Mouse (Mus musculus) limb, embryonic 12.5 days (tissue): Measurements from ENCODE around the gene Ushbp1. TPM values are rescaled to one million over a fixed set of nuclear protein-coding genes. Genes with fewer than 3 reads are reported as not detected.

Experiments used
- polyA plus RNA-seq: library from polyadenylated mRNA; unstranded; fragments of >200 nt; fragmentation: Nextera tagmentation; extraction: Ambion mirVana; gene quantifications from 2 replicates; pipeline ENCODE4 v1.2.1, GENCODE M21; 2016

The Ushbp1 gene
- polyA plus RNA-seq, 1 experiment from 2014 or later, result 7.0 TPM

Other genes starting within 250 kb of the Ushbp1 start
- gene Myo9b, start 123.1 kb downstream of the Ushbp1 start, polyA plus RNA-seq, result 28.8 and 37.1 TPM in 2 replicates
- 56.1 and 59.1 TPM in 2 replicates for gene Haus8, start 122.9 kb downstream of the Ushbp1 start, polyA plus RNA-seq
- gene Use1, start 29.0 kb downstream of the Ushbp1 start, polyA plus RNA-seq, result 92.7 and 100 TPM in 2 replicates
- 4.2 and 4.9 TPM in 2 replicates for gene Ocel1, start 24.5 kb downstream of the Ushbp1 start, polyA plus RNA-seq
- gene Nr2f6, start 13.8 kb downstream of the Ushbp1 start, polyA plus RNA-seq, result 65.8 and 72.4 TPM in 2 replicates
- 96.9 TPM in 2 replicates for gene Babam1, start 1.1 kb upstream of the Ushbp1 start, polyA plus RNA-seq
- gene Ankle1, start 10.2 kb upstream of the Ushbp1 start, polyA plus RNA-seq, result 41.5 and 44.1 TPM in 2 replicates
- 78.2 and 82.8 TPM in 2 replicates for gene Abhd8, start 67.9 kb upstream of the Ushbp1 start, polyA plus RNA-seq
- gene Mrpl34, start 69.2 kb upstream of the Ushbp1 start, polyA plus RNA-seq, result 180 and 203 TPM in 2 replicates
- gene Dda1, start 73.4 kb upstream of the Ushbp1 start, polyA plus RNA-seq, result 99.8 and 106 TPM in 2 replicates
- 6.8 and 6.9 TPM in 2 replicates for gene Ano8, start 90.2 kb upstream of the Ushbp1 start, polyA plus RNA-seq
- 22.1 and 23.2 TPM in 2 replicates for gene Gtpbp3, start 92.3 kb upstream of the Ushbp1 start, polyA plus RNA-seq
- gene Plvap, start 116.0 kb upstream of the Ushbp1 start, polyA plus RNA-seq, result 59.2 and 62.5 TPM in 2 replicates
- gene Ccdc194, start 129.9 kb upstream of the Ushbp1 start, polyA plus RNA-seq, result 0.25 and 0.49 TPM in 2 replicates
- gene Bst2, start 141.7 kb upstream of the Ushbp1 start, polyA plus RNA-seq, result 8.1 and 11.3 TPM in 2 replicates
- gene Mvb12a, start 147.1 kb upstream of the Ushbp1 start, polyA plus RNA-seq, result 64.3 and 69.1 TPM in 2 replicates
- gene Tmem221, start 163.1 kb upstream of the Ushbp1 start, polyA plus RNA-seq, result 0.13 and 0.26 TPM in 2 replicates
- gene Nxnl1, start 170.8 kb upstream of the Ushbp1 start, polyA plus RNA-seq, result not detected in 2 replicates
- 45.5 and 50.0 TPM in 2 replicates for gene Slc27a1, start 173.1 kb upstream of the Ushbp1 start, polyA plus RNA-seq
- 228 and 243 TPM in 2 replicates for gene Pgls, start 196.4 kb upstream of the Ushbp1 start, polyA plus RNA-seq
- 4.6 and 6.6 TPM in 2 replicates for gene Fam129c, start 201.8 kb upstream of the Ushbp1 start, polyA plus RNA-seq
- gene Colgalt1, start 215.2 kb upstream of the Ushbp1 start, polyA plus RNA-seq, result 61.4 and 65.9 TPM in 2 replicates